Mouse (Mus musculus) inflammation-experienced regulatory T-cells, adult 6 months (primary cell): ENCODE data around the gene Prep. TPM values are rescaled to one million over a fixed set of nuclear protein-coding genes. Genes with fewer than 3 reads are reported as not detected.
"Not testable (repeated sequence)": the region's sequence is repeated elsewhere in the genome, so short reads cannot be mapped to it uniquely, and the experiment has no call there.

Source experiments
- ATAC-seq: one replicate; pipeline ENCODE4 v1.8.0; 2017
- polyA plus RNA-seq, 3 experiments: library from polyadenylated mRNA; unstranded; fragments of 100-300 nt; shearing (Covaris generic); gene quantifications; one replicate each; pipeline ENCODE4 v1.2.1; 2017

Gene Prep
- polyA plus RNA-seq, 3 experiments from 2014 or later = 1.9 to 5.7 (median 3.7) TPM

DNA sequence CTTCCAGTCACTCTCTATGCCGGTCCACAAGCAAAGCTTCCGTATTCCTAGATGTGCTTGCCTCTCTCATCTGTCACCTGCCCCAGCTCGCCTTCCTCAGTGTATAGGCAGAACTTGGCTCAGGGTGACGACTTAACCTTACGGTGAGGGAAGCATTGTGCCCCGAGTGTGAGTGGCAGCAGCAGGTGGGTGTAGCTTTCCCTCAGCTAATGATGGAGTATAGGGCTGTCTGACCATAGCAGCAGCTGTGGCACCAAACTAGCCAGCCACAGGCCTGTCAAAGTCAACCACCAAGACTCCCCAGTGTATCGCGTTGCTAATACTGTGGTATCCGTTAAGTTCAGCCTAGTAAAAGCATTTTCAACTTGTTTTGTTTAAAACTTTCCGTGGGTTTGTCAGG lies 9.6 kb downstream of the Prep start:
- no peak for ATAC-seq

DNA sequence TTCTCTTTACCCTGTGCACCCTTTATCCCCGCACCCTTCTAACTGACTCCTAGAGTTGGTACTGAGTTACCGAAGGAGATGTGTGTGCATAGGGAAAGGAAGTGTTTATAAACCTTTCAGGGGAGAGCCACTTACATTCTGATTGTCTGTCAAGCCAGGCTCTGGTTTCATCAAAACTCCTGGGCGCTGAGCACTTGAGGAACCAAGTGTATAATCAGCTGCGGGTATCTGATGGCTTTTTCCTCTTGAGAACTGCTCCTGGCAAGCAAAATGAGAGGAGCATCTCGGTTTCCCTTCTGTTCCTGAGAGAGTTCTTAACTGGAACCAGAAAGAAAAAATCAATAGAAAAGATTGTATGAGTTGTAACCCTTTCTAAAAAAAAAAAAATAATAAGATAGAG lies 10.3 kb downstream of the Prep start:
- no peak for ATAC-seq

DNA sequence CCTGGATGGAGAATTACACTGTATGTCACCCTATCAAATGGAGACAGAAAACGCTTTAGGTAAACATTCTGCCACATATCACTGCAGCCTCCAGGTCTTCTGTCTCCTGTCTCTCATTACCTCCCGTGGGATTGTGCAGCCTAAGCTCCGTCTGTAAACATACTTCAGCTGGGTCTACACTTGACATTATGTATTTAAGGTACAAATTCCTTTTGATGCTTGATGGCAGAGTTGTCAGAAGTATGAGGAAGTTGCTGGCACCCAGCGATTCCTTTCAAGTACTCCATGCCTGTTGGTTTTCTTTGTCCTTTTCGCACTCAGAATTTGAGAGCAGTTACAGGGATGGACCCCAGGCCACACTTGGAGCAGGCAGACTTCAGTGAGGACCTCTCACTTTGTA lies 12.8 kb downstream of the Prep start:
- no peak for ATAC-seq

DNA sequence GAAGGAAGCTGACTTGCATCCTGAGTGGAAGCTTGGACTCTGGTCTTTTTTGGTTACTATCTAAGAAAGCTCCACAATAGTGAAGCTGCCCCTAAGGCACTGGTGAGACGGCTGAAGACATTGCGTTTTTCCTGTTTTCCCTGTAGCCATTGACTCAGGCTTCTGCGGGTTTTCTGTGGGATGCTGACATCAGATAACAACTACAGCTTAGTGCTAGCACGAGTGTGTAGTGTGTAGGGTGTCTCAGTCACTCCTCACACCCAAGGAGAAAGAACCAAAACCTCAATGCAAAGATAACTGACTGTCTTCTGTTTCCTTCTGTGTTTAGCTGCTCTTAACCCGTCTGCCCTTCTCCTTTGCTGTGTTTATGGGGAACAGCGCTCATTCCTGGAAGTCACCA lies 13.5 kb downstream of the Prep start:
- no peak for ATAC-seq

DNA sequence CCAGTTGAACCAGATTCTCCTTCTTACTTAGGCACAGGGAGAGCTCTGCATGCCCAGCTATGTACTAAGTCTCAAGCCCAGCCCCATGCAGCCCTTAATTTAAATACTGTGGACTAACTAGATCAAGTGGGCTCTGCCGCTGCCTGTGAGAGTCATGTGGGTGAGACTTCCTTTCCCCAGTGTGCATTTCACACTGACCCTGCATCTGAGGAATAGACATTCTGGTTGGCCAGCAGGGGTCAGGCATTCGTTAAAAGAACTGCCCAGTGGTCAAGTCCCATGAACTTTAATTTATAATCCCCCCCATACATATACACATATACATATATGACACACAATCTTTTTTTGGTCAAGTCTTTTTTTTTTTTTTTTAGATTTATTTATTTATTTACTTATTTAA lies 15.7 kb downstream of the Prep start:
- no peak for ATAC-seq

DNA sequence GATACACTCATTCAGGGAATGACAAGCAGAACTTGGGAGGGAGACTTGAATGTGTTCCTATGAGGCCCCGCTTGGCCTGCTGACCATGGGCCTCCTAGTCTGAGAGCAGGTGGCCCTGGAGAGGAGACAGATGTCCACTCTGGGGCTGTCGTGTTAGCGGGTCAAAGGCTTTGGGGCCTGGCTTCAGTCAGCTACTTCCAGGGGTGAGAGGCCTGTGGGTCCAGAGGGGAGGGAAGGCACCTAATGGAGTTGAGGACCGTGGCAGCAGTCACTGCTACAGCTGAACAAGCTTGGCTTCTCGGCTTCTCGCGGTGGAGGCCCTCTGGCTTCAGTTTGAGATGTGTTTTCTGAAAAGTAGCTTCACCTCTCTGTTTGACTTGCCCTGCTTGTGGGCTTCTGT lies 17.0 kb downstream of the Prep start:
- ATAC-seq = not testable (repeated sequence)

DNA sequence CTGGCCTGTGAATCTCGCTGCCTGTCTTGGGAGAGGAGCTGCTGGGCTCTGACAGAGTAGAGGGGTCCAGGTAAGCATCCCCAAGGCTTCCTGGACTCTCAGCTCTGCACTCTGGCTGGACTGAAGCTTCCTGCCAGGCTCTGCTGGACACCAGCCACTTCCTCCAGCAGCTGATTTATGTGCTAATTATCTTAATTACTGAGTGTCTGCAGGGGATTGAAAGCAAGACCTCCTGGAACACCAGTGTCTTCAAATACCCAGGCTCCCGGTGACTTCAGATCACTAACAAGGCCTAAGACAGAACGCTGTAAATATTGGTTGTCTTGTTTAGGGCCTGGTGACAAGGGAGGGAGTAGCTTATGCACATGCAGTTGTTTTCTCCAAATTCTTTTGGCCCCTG lies 17.5 kb downstream of the Prep start:
- no peak for ATAC-seq

DNA sequence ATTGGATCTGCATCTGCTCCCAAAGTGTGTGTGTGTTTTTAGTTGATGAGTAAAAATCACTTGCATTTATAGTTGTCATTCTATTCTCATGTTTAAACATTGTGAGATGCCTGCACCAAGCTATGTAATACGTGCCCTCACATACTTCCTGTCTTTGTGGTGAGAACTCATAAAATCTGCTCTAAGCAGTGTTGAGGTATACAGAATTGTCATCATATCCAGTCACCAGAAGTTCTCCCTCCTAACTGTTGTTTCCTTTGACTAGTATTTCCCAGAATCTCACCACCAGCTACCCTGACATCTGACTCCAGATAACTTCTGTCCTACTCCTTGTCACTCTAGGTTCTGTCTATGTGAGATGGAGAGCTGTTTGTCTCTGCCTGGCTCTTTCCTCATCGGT lies 18.3 kb downstream of the Prep start:
- ATAC-seq = no peak

DNA sequence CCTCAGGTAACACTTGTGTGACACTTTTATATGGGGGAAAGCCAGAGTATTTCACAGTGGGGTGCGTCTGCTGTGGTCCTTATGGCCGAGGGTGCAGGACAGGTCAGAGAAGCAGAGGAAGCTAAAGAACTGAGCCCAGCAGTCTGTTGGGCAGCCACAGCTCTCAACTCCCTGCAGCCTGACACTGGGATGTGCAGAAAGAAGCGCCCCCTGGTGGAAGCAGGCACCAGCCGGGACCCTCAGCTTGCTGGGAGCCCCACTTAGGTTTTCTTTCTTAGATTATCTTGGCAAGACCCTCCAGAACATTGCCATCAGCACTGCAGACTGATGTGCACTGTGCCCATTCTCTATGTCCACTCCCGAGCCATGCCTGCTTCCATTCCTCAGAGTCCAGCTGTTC lies 19.6 kb downstream of the Prep start:
- ATAC-seq = no peak

DNA sequence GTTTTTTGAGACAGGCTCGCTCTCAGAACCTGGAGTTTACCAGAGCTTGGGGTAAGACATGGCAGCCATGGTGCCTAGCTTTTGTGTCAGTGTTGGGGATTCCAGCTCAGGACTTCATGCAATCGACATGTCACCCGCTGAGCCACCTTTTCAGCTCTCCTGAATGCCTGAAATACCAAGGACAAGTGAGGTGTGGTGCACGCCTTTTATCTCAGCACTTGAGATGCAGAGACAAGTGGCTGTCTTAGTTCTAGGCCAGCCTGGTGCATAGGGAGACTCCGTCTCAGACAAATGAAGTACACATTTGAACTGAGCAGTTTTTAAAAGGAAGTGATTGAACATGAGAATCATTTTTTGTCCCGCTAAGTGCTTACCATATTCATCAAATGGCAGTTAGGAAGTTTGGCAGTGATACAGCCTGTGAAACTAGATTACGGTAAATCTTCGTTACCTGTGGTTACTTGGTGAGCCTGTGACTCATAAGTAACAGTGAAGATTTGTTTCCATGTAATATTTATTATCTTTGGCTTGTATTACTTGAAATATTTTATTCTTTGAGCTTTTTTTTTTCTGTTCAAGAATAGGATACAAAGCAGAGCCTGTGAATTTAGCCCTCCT lies 24.6 kb downstream of the Prep start:
- no peak for ATAC-seq

DNA sequence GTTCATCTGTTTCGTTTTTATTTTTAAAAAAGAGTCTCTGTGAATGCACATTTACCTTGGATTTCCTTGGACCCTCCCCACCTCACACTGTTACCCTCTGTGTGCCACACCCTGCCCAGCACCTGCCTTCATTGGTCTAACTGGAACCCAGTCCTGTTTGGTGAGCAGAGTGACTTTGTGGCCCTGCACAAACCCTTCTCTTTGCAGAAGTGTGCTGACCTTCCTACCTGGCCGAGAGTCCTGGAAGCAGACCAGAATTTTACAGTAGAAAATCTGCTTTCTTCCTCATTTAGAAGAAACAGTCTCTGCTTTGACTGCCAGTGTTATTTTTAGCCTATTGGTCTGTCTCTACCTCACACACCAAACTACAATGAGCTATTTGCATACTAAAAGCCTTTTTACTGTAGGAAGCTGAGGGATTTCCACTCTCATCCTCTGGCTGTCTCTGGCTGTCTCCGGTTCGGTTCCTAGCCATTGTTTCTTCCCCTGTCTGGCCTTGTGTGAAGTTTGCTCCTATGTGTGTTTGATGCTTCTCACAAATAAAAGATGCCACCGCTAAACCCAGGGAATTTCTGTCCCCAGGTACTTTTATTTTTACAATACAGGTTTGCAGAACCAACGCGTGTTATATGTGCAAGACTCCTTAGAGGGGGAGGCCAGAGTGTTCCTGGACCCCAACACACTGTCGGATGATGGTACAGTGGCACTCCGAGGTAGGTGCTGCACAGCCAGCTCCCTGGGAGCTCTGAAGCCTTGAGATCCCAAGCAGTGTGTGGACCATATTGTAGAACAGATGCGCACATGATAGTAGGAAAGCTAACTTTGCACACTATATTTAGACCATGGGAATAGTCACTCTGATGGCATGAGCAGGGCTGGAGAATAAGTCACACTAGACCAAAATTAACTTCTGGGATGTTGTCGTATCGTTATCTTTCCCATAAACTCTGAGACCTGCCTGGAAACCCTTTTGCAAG lies 25.4 kb downstream of the Prep start:
- no peak for ATAC-seq

DNA sequence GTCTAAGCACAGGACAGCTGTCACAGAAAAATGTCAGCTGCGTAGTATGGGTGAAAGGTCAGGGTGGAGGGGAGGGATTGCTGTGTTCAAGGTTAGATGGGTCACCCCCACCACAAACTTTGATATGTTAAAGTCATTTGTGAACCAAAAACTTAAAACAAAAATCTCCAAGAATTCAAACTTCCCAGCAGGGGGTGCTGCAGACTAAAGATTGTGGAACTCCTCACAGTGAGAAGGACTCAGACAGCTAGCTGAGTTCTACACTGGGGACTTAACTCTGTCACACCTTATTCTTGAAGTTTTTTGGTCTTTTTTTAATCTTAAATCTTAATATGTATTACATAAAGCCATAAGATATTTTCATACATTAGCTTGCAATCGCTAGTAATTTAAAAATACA lies 31.7 kb downstream of the Prep start:
- no peak for ATAC-seq

DNA sequence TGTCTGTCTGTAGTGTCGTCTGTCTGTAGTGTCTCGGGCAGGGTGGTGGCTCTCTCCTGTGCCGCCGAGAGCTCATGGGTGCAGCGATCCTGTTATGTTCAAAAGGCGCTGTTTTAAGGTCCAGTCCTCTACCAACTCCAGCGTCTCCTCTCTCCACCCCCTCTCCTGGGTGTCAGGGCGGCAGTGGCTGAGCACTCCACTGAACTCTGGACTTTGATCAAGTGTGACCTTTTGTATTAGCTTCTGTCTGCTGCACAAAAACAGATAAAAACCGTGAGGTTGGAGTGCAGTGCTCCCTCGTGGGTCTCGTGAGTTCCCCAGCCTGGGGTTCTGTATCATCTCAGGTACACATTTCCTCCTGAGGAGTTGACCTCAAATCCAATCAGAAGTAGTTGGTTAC lies 33.5 kb downstream of the Prep start:
- ATAC-seq = no peak

DNA sequence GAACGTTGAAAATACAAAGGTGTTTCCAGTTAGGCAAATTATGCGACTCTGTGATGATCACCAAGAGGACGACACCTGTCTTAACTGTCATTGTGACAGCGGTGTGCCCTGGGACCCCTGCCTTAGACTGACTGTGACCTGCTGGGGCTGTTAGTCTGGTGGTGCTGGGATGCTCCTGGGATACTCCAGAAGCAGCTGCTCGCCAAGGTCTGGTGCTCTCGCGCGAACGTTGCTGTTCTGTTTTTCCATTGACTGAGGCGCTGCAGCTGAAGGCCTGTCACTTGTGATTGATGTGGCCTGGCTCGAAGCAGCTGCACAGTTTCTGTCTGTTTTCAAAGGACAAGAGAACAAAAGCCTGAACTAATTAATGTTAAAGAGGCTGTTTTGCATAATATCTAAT lies 36.2 kb downstream of the Prep start:
- no peak for ATAC-seq

DNA sequence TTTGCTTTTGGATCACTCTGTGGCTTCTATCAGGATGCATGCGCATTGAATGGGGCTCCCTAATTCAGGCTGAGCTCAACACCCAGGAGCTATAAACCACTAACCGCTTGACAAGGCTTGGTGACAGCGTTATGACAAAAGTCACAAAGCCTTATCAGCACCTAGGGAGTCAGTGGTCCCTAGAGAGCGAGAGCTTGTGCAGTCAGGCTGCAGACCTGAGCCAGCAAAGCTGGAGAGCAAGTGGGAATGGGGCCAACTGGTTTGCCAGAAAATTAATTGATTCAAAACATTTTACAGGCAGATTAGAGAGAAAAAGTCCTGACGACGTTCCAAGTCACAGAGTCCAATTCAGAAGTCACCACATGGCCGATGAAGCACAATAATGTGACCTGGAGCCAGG lies 37.1 kb downstream of the Prep start:
- no peak for ATAC-seq

DNA sequence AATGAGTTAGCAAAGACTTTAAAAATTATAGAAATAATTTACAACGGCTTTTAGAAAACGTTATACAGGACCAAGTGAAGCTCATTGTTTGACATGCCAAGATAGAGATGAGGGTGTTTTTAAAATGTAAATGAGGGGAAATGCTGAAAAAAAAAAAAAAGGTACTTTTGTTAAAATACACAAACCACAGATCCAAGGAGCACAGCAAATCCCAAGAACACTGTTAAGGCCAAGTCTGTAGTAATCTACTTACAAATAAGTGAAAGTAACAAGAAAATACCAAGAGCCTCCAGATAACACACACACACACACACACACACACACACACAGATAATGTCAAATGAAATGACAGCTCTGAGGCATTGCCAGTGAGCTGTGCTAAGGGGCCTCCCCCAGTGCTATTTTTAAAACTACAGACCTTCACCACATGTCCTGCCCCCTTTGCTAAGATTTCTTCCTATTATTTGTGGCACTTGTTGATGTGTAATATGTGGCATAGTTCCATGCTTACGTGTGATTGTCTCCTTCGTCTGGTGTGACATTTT lies 37.6 kb downstream of the Prep start:
- ATAC-seq = no peak

DNA sequence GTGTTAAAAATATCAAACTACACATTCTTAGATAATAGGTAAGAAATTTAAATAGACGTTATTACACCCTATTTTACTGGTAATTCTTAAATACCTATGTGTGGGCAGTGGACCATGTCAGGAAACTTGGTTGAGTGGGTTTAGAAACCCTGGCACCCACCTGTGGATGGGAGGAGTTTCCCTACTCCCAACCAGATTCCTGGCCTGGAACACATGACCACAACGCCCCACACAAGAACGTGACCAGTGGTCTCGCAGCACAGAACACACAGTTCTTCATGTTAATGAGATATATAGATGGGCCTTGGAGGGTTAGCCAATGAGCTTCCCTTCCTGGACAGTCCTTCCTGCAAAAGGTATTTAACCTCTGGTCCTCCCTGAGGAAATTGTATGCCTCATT lies 39.5 kb downstream of the Prep start:
- no peak for ATAC-seq

DNA sequence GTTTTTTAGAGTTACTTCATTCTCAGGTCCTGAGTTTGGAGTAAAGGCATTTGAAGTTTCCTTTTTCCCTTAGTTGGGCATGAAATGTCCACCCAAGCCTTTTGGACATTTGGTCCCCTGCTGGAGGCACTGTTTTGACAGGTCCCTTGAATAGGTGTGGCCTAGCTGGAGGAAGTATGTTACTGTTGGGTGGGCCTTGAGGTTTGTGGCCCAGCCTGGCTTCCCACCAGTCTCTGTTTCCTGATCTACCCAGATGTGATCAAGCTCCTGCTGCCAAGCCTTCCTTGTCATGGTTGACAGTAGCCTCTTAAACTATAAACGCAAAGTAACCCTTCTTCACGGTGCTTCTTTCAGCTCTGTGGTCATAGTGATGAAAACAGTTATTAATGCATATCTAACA lies 40.3 kb downstream of the Prep start:
- ATAC-seq = no peak

DNA sequence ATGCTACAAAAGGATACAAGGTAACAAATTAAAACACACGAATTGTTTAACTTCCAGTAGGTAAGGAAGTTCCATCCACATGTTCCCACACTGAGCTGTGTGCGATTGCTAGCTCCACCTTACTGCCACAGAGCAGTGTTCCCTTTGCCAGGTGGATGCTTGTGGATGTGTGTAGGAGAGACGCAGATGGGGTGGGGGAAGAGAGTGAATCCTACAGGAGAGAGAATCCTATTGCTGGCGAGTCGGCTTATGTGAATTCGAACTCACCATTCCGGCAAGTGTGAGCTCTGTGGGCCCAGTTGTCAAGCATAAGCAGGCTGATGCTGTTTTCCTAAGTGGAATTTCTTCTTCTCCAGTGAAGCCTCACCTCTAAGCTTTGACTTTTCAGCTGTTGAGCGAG lies 42.0 kb downstream of the Prep start:
- ATAC-seq = no peak

DNA sequence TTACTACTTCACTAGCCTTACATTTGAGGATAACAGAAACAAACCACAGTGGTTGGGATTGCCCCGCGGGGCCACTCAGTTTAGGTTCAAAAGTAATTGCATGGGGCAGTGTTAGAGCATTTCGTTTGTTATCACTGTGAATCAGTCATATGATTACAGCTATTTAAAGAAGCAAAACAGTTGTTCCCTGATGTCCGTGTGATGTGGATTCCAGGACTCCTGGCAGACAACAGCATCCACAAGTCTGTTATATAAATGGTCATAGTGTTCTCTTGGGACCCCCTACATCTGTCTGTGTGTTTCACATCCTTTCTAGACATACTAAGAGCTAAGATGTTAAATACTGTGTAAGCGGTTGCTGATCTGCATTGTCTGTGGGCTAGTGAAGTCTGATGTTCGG lies 43.0 kb downstream of the Prep start:
- no peak for ATAC-seq

DNA sequence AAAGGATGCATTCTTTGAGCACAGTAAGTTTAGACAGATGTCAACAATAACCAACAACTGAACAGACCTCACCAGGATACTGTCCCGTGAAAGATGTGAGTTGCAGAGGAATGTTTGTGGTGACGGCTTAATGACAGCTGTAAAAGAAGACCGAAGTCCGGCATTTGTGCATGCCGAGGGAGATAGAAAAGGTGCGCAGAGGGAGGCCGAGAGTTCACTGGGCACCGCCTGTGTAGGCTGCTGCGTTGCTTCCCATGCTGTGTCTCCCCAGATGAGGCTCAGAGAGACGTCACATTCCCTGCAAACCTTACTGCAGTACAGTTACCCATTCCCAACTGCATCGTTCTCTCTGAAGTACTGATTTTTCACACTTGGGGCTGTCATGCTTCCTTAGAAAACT lies 45.9 kb downstream of the Prep start:
- ATAC-seq = no peak

DNA sequence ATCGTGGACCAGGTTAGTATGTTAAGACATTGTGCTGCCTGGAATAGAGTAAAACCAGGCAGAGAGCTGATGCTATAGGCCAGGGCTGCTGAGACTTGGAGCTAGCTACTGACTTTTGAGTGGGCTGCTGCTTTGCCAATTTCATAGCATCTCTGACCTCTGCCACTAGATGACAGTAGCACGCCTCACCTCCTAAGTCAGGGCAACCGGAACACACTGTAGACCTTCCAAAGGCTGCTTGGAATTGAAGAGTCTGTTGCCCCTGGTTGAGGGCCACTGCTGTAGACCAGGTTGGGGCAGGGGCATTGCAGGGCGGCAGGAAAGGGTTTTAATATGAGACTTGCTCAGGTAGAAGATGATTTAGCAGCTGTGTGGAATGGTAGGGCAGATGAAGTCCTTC lies 47.5 kb downstream of the Prep start:
- ATAC-seq = no peak

DNA sequence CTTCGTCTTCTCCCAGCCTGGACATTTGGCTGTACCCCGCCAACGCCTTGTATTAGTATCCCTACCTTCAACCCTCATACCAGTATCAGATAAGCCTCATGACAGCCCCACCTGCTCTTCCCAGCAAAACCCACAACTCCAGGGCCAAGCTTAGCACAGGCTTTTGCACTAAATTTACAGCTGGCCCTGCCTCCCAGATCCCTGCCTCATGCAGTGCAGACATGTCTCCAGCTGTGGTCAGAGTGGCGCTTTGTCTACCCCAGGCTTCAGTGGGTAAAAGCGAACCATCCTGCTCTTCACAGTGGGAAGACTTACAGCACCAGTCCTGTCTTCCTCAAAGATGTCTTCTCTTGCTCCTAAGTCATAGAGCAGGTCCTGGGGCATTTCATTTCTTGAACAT lies 49.8 kb downstream of the Prep start:
- no peak for ATAC-seq

DNA sequence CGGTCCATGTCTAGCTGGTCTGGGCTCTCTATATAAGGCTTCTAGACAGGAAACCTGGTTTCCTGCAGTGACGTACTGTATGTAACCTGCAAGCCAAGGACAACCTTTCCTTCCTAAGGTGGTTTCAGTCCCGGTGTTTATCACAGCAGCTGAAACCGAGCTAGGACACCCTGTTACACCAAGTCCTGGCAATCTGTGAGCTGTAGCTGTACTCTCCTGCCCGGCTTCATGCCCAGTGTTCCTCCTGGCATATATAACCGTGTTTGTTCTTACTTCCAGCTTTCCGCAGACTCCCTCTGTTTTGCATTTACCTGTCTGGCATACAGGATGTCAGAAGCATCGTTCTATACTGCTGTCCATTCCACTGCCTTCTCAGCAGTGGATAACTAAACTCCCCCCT lies 51.4 kb downstream of the Prep start:
- ATAC-seq = no peak
